Mouse (Mus musculus) embryonic fibroblast, embryonic 13.5 days (primary cell): ENCODE results near the gene Cacna1d.

ENCODE experiments used
- CTCF ChIP-seq: IDR thresholded peaks from 2 replicates; pipeline ENCODE4 v1.5.1; 2011; ENCODE audit warnings: mild to moderate bottlenecking, control low read depth, low read length, moderate library complexity, borderline replicate concordance; ENCODE audit not compliant: insufficient read depth
- POLR2A ChIP-seq: IDR thresholded peaks from 2 replicates; pipeline ENCODE4 v1.6.1; 2011; ENCODE audit warnings: low read depth, mild to moderate bottlenecking, control low read depth, low read length, moderate library complexity

- TF ChIP-seq CTCF (no peak), POLR2A (no peak)
These were observed 266.1 kb downstream of the Cacna1d start for GRCm38 (mm10) chr14:30225161-30225560.
